In genomic region chr15:102515261-102515660, GRCm38 (mm10) we compare ENCODE assay signal across 13 mouse cellular contexts. TPM values are rescaled to one million over a fixed set of nuclear protein-coding genes. Genes with fewer than 3 reads are reported as not detected.
DNase-seq lines count a peak whose midpoint lies in the region; ATAC-seq lines count a peak whose summit lies in the region.
"Had no signal": no experiment of that assay in that cellular context is flagged by ENCODE, and none has a peak within 500 bp of the region (broad histone marks: within the 10 kb centered on the region; RNA-seq: fewer than 3 reads in every experiment).

No protein-coding gene starts in this region.

- H3K27me3 ChIP-seq in kidney, embryonic 15.5 days = no peaks in the 10 kb centered on the region
- no peaks in the 10 kb centered on the region for H3K27me3 ChIP-seq in embryonic facial prominence, embryonic 12.5 days
- H3K27me3 ChIP-seq in hindbrain, embryonic 10.5 days (ENCODE audit: insufficient read depth, poor library complexity, severe bottlenecking) = no peaks in the 10 kb centered on the region
- no peaks in the 10 kb centered on the region for H3K27me3 ChIP-seq in midbrain, embryonic 11.5 days (ENCODE audit: control insufficient read depth, insufficient read depth, low read length)
- H3K27me3 ChIP-seq: Patski had no signal

- peak overlapping the region; percentile 80; the same call in 1 of the 2 replicates for H3K4me3 ChIP-seq in kidney, embryonic 15.5 days (replicated peaks)
- H3K4me3 ChIP-seq in embryonic facial prominence, embryonic 12.5 days = peak overlapping the region; percentile 53; the same call in 1 of the 2 replicates
- H3K4me3 ChIP-seq in hindbrain, embryonic 10.5 days = peak overlapping the region; percentile 73
- H3K4me3 ChIP-seq in midbrain, embryonic 11.5 days (ENCODE audit: low read depth, low read length) = no peak overlapping the region

- no peak overlapping the region for H3K27ac ChIP-seq in kidney, embryonic 15.5 days
- no peak overlapping the region for H3K27ac ChIP-seq in embryonic facial prominence, embryonic 12.5 days
- H3K27ac ChIP-seq in hindbrain, embryonic 10.5 days = no peak overlapping the region
- no peak overlapping the region for H3K27ac ChIP-seq in midbrain, embryonic 11.5 days (ENCODE audit: low read depth, low read length)

- H3K4me2 ChIP-seq in kidney, embryonic 15.5 days = peak overlapping the region; percentile 81
- H3K4me2 ChIP-seq in embryonic facial prominence, embryonic 12.5 days (replicated peaks) = peak overlapping the region; percentile 86
- H3K4me2 ChIP-seq in midbrain, embryonic 11.5 days = peak overlapping the region; percentile 92; the same call in 1 of the 2 replicates

- ATAC-seq in kidney, embryonic 15.5 days (replicated peaks; ENCODE audit: low FRiP score) = no peak
- no peak for ATAC-seq in embryonic facial prominence, embryonic 12.5 days (ENCODE audit: insufficient number of reproducible peaks, insufficient read depth, low FRiP score, low TSS enrichment)
- no peak for ATAC-seq in midbrain, embryonic 11.5 days (ENCODE audit: low FRiP score)
- ATAC-seq in monocyte, adult 5-6 weeks (replicated peaks; ENCODE audit: insufficient number of reproducible peaks, low FRiP score, low TSS enrichment, poor library complexity, severe bottlenecking) = no peak
- ATAC-seq: Patski had no signal

- no peak overlapping the region for H3K9ac ChIP-seq in kidney, embryonic 15.5 days
- H3K9ac ChIP-seq in embryonic facial prominence, embryonic 12.5 days = no peak overlapping the region
- no peak overlapping the region for H3K9ac ChIP-seq in midbrain, embryonic 11.5 days (ENCODE audit: low read length)

- WGBS in kidney, embryonic 15.5 days = 86% methylated on average over 2 of the region's 2 CpGs
- 90% methylated on average over 2 of the region's 2 CpGs for WGBS in embryonic facial prominence, embryonic 12.5 days
- WGBS in hindbrain, embryonic 10.5 days = 96% methylated on average over 2 of the region's 2 CpGs
- 90% methylated on average over 2 of the region's 2 CpGs for WGBS in midbrain, embryonic 11.5 days

- H3K9me3 ChIP-seq in kidney, embryonic 15.5 days (replicated peaks) = no peaks in the 10 kb centered on the region
- no peaks in the 10 kb centered on the region for H3K9me3 ChIP-seq in embryonic facial prominence, embryonic 12.5 days
- no peaks in the 10 kb centered on the region for H3K9me3 ChIP-seq in hindbrain, embryonic 10.5 days
- no peaks in the 10 kb centered on the region for H3K9me3 ChIP-seq in midbrain, embryonic 11.5 days (ENCODE audit: control insufficient read depth, low read length)

- intact Hi-C loops in left cerebral cortex, postnatal 36 days (cut with DNase I) = no loop called here

- peaks cover 2% of the 10 kb centered on the region; the same call in 1 of the 2 replicates for H3K36me3 ChIP-seq in kidney, embryonic 15.5 days
- H3K36me3 ChIP-seq in embryonic facial prominence, embryonic 12.5 days = 0 out of 2 replicates have a peak, but pooled peaks cover 2% of the 10 kb centered on the region
- H3K36me3 ChIP-seq in hindbrain, embryonic 10.5 days = peaks cover 2% of the 10 kb centered on the region; the same call in 1 of the 2 replicates
- no peaks in the 10 kb centered on the region for H3K36me3 ChIP-seq in midbrain, embryonic 11.5 days (ENCODE audit: control insufficient read depth, insufficient read depth, low read length)

- no peak for DNase-seq in kidney, postnatal 25 days
- DNase-seq in hindbrain, embryonic 10.5 days (ENCODE audit: low spot score) = no peak
- DNase-seq in midbrain, embryonic 11.5 days (ENCODE audit: low spot score, missing footprints) = peak; percentile 66
- DNase-seq in thymus, postnatal 0 days (ENCODE audit: low spot score) = no peak
- no peak for DNase-seq in left cerebral cortex, postnatal 36 days (ENCODE audit: low spot score in 2 of 2)
- DNase-seq: kidney, adult 9 months; right cerebral cortex, adult 18-20 months; thymus, adult 18-20 months had no signal

- H3K4me1 ChIP-seq in kidney, embryonic 15.5 days = peaks cover 56% of the 10 kb centered on the region
- peaks cover 47% of the 10 kb centered on the region for H3K4me1 ChIP-seq in embryonic facial prominence, embryonic 12.5 days
- H3K4me1 ChIP-seq in hindbrain, embryonic 10.5 days (replicated peaks) = peaks cover 74% of the 10 kb centered on the region
- peaks cover 38% of the 10 kb centered on the region for H3K4me1 ChIP-seq in midbrain, embryonic 11.5 days (ENCODE audit: control insufficient read depth, insufficient read depth, low read length)

RNA-seq across cellular contexts. Expression of gene Map3k12, which starts 1.6 kb away (rescaled TPM):
- polyA plus RNA-seq in kidney, embryonic 15.5 days (2015; fragmentation: Nextera tagmentation; extraction: Ambion mirVana) = 15.3 and 19.7 TPM in 2 replicates
- polyA plus RNA-seq in embryonic facial prominence, embryonic 12.5 days (2016; fragmentation: Nextera tagmentation; extraction: Ambion mirVana) = 27.9 and 33.8 TPM in 2 replicates
- polyA plus RNA-seq in hindbrain, embryonic 10.5 days (2016; fragmentation: Nextera tagmentation; extraction: Ambion mirVana) = 27.1 and 35.2 TPM in 2 replicates
- 16.4 and 19.7 TPM in 2 replicates for polyA plus RNA-seq in midbrain, embryonic 11.5 days (2014; fragmentation: Nextera tagmentation; extraction: Ambion mirVana)
- polyA plus RNA-seq in thymus, postnatal 0 days (2015; fragmentation: Nextera tagmentation; extraction: Ambion mirVana) = 4.1 and 4.2 TPM in 2 replicates
- 0.32 to 1.2 TPM (median 0.97 TPM) in 3 replicates for total RNA-seq in monocyte, adult 5-6 weeks (2017)
- 10 to 100 TPM; 96.4 to 98.8 TPM for total RNA-seq in left cerebral cortex, postnatal 36 days (2021)

RNA-seq across cellular contexts. Expression of gene Tarbp2, which starts 2.7 kb away (rescaled TPM):
- polyA plus RNA-seq in kidney, embryonic 15.5 days (2015; fragmentation: Nextera tagmentation; extraction: Ambion mirVana) = 89.9 and 92.0 TPM in 2 replicates
- polyA plus RNA-seq in embryonic facial prominence, embryonic 12.5 days (2016; fragmentation: Nextera tagmentation; extraction: Ambion mirVana) = 114 and 119 TPM in 2 replicates
- polyA plus RNA-seq in hindbrain, embryonic 10.5 days (2016; fragmentation: Nextera tagmentation; extraction: Ambion mirVana) = 132 and 135 TPM in 2 replicates
- 91.2 and 96.6 TPM in 2 replicates for polyA plus RNA-seq in midbrain, embryonic 11.5 days (2014; fragmentation: Nextera tagmentation; extraction: Ambion mirVana)
- 65.5 and 66.3 TPM in 2 replicates for polyA plus RNA-seq in thymus, postnatal 0 days (2015; fragmentation: Nextera tagmentation; extraction: Ambion mirVana)
- total RNA-seq in monocyte, adult 5-6 weeks (2017) = 16.2 to 27.3 TPM (median 20.8 TPM) in 3 replicates
- 10 to 100 TPM; 30.7 to 36.3 TPM for total RNA-seq in left cerebral cortex, postnatal 36 days (2021)

RNA-seq across cellular contexts. Expression of gene Npff, which starts 9.5 kb away (rescaled TPM):
- 2.4 and 3.4 TPM in 2 replicates for polyA plus RNA-seq in kidney, embryonic 15.5 days (2015; fragmentation: Nextera tagmentation; extraction: Ambion mirVana)
- 3.0 and 3.7 TPM in 2 replicates for polyA plus RNA-seq in embryonic facial prominence, embryonic 12.5 days (2016; fragmentation: Nextera tagmentation; extraction: Ambion mirVana)
- polyA plus RNA-seq in hindbrain, embryonic 10.5 days (2016; fragmentation: Nextera tagmentation; extraction: Ambion mirVana) = 1.5 and 2.4 TPM in 2 replicates
- polyA plus RNA-seq in midbrain, embryonic 11.5 days (2014; fragmentation: Nextera tagmentation; extraction: Ambion mirVana) = 0.98 and 1.9 TPM in 2 replicates
- polyA plus RNA-seq in thymus, postnatal 0 days (2015; fragmentation: Nextera tagmentation; extraction: Ambion mirVana) = 2.1 and 3.9 TPM in 2 replicates
- total RNA-seq in monocyte, adult 5-6 weeks (2017) = 2.3 to 5.9 TPM in 2 of 3 replicates, not detected in the other
- total RNA-seq in left cerebral cortex, postnatal 36 days (2021) = 1 to 10 TPM; 1.8 to 5.1 TPM

RNA-seq across cellular contexts. Expression of gene Gm10337, which starts 11.7 kb away (rescaled TPM):
- polyA plus RNA-seq in kidney, embryonic 15.5 days (2015; fragmentation: Nextera tagmentation; extraction: Ambion mirVana) = 2.8 and 5.5 TPM in 2 replicates
- polyA plus RNA-seq in embryonic facial prominence, embryonic 12.5 days (2016; fragmentation: Nextera tagmentation; extraction: Ambion mirVana) = not detected in 2 replicates
- polyA plus RNA-seq in hindbrain, embryonic 10.5 days (2016; fragmentation: Nextera tagmentation; extraction: Ambion mirVana) = 3.9 and 11.3 TPM in 2 replicates
- polyA plus RNA-seq in midbrain, embryonic 11.5 days (2014; fragmentation: Nextera tagmentation; extraction: Ambion mirVana) = 6.7 TPM in 1 of 2 replicates, not detected in the other
- 2.0 TPM in 1 of 2 replicates, not detected in the other for polyA plus RNA-seq in thymus, postnatal 0 days (2015; fragmentation: Nextera tagmentation; extraction: Ambion mirVana)
- not detected in 3 replicates for total RNA-seq in monocyte, adult 5-6 weeks (2017)
- not detected for total RNA-seq in left cerebral cortex, postnatal 36 days (2021)
- total RNA-seq: liver, adult 2 months had no signal
- polyA plus RNA-seq: liver, adult 2 months had no signal

RNA-seq across cellular contexts. Expression of gene Pcbp2, which starts 44.9 kb away (rescaled TPM):
- polyA plus RNA-seq in kidney, embryonic 15.5 days (2015; fragmentation: Nextera tagmentation; extraction: Ambion mirVana) = 210 and 217 TPM in 2 replicates
- 228 and 230 TPM in 2 replicates for polyA plus RNA-seq in embryonic facial prominence, embryonic 12.5 days (2016; fragmentation: Nextera tagmentation; extraction: Ambion mirVana)
- 166 and 207 TPM in 2 replicates for polyA plus RNA-seq in hindbrain, embryonic 10.5 days (2016; fragmentation: Nextera tagmentation; extraction: Ambion mirVana)
- 234 and 255 TPM in 2 replicates for polyA plus RNA-seq in midbrain, embryonic 11.5 days (2014; fragmentation: Nextera tagmentation; extraction: Ambion mirVana)
- 263 and 265 TPM in 2 replicates for polyA plus RNA-seq in thymus, postnatal 0 days (2015; fragmentation: Nextera tagmentation; extraction: Ambion mirVana)
- total RNA-seq in monocyte, adult 5-6 weeks (2017) = 106 to 183 TPM (median 119 TPM) in 3 replicates
- 100 to 1,000 TPM; 467 to 505 TPM for total RNA-seq in left cerebral cortex, postnatal 36 days (2021)
